Mouse (Mus musculus) cerebellum, adult 11-12 months (tissue): ENCODE measurements around the gene Efnb1.

Source experiments
- DNase-seq: peaks from one replicate; pipeline ENCODE4 v3.0.0; 2022

Efnb1 gene

DNA sequence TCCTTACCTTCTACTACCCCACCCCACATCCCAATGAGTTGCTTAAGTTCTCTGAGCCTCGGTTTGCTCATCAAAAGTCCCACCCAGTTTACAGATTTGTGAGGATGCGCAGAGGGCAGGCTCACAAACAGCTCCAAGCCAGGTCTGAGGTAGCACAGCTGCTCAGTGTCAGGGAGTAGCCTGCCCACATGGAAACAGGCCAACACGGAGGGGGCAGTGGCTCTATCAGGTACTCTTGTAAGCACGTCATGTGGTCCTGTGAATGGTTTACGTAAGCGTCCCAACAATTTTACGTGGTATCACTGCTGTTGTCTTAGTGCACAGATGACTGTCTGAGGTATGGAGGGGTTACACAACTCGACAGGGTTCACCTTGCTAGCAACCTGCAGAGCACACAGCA, 23.1 kb downstream of the Efnb1 start:
- no peak for DNase-seq

DNA sequence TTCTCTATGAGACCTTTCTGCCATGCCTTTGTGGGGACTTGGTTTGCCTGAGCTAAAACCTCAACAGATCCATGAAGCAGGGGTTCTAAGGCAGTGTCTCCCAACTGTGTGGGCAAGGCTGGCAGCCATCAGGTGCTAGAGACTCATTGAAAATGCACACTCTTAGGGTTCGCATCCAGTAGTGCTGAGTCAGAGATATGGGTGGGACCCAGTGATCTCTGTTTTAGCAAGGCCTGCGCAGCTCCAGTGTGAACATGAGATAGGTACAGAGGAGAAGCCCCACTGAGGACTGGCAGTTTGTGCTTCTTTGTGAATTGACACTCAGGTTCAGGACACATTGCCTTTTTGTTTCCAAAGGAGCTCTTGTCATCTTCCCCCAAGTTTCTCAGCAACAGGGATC, 28.2 kb downstream of the Efnb1 start:
- DNase-seq: no peak

DNA sequence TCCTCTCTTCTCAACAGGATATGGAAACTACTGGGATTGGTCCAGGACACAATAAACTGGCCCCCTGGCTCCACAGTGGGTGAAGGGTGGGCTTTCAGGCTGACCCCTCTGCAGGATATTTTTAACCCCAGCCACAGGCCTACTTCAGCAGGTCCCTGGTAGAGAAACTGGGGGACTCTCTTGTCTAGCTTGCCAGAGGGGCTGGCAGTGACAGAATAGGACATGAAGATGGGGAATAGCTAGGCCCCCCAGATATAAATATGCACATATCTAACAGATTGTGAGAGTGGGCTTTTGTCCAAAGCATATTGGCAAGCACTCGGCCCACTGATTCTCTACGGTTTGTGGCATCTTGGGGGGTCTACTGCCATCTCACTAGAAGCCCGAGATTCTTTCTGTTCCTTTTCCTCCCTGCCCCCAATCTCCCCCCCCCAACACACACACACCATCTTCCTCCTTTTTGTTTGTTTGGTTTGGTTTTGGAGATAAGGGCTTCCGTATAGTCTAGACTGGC, 29.0 kb downstream of the Efnb1 start:
- DNase-seq: no peak

DNA sequence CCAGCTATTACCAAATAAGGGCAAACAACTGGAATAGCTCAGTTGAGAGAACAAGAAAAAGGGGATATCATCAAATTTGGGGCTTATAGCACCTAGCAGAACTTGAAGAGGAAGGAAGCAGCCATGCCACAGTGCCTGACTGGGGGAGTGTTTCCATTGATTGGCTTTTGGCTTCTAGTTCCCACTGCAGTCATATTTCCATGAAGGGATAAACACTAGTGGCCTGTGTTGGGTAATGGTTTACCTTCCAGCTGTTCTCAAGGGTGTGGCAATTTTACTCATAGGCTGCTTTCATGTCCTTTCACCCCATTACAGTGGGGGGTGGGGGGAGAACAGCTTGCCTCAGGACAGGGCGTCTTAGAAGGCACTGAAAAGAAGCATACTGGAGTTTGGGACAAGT, 31.1 kb downstream of the Efnb1 start:
- DNase-seq: no peak

DNA sequence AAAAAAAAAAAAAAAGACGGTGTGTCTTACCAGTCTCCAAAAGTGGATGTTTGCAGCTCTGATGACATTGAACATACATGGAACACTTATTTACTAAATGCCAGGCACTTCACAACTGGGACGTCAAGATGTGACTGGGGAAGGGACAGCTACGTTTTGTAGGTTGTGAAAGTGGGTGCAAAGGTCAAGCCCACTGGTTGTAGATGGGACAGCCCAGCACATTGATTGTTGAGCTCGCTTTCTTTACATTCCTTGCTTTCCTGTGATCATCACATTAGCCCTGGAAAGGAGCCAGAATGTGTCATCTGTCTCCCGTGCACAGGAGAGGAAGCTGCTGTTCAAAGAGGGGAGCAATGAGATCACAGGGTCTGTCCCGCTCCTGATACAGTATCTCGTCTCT, 31.6 kb downstream of the Efnb1 start:
- DNase-seq: no peak

DNA sequence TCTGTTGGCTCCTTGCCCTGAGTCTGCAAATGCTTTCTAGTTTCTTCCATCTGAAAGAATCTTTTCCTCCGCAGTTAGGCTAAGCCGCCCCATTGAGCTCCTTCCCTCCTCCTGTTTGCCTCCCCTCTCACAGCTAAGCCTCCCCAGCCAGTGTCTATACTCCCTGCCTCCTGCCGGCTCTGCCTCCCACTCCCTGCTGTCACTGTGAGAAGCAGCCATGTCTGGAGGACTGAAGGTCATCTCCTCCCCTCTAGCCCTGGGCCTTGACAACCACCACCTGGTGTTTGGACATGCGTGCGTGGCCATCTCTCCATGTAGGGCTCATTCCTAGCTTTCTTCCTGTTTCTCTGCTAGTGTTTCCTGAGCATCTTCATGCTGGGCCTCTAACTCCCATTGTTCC, 36.4 kb downstream of the Efnb1 start:
- no peak for DNase-seq

DNA sequence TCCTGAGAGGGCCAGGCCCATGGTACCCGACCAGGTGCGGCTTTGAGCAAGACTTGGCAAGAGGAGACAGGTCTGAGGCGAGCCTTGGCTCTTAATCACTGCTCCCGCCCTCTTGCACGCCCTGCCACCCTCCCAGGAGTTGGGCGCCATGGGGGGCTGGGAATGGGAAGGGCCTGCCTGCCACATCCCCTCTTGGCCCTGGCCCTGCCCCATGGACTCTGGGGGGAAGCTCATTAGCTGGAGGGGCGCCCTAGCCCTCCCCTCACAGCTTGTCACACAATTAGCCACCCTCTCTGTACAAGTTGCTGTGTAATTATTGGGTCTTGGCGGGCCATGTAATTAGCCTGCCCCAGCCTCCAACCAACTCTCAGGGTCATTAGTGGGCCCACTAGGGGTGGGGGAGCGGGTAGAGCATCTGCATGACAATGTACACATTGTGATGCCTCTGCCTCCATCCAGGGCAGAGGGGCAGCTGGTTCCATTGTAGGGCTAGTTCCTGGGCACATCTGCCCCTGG, 49.2 kb downstream of the Efnb1 start:
- no peak for DNase-seq

DNA sequence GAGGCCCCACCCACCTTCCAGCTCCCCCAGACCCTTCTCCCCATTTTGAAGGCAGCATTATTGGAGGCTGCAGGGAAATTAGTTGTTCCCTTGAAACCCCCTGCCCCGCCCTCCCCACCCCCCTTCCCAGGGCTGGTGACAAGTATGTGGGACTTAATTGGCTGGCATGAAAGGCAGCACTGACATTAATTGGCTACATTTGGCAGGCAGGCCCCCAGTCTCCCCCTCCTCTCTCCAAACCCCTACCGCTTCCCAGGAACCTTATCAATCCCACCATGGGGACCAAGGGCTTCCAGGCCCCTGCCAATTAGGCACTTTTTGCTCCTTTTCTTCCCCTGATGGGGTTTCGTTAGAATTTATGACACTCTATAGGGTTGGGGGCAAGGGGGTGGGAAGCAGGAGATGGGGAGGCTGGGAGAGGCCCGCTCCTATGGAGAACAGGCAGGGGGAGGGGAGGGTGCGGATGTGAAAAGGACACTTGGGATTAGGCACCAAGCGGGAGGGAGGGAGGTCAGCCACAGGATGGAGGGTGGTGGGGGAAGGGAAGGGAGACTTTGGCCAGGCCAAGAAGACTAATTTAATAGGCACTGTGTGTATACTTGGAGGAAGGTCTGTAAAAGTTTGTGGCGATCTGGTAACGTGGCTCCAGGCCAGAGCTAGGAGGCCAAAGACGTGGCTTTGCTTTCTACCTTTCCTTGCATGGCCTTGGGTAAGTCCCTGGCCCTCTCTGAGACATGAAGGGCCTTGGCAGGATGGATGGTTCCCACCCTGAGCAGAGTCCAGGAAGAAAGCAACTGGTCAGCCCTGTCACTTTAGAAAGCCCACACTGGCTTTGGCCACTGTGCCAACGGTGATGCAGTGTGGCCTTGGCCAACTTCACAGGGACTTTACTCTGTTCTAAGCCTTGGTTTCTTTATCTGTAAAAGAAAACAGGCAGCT, 50.8 kb downstream of the Efnb1 start:
- no peak for DNase-seq

DNA sequence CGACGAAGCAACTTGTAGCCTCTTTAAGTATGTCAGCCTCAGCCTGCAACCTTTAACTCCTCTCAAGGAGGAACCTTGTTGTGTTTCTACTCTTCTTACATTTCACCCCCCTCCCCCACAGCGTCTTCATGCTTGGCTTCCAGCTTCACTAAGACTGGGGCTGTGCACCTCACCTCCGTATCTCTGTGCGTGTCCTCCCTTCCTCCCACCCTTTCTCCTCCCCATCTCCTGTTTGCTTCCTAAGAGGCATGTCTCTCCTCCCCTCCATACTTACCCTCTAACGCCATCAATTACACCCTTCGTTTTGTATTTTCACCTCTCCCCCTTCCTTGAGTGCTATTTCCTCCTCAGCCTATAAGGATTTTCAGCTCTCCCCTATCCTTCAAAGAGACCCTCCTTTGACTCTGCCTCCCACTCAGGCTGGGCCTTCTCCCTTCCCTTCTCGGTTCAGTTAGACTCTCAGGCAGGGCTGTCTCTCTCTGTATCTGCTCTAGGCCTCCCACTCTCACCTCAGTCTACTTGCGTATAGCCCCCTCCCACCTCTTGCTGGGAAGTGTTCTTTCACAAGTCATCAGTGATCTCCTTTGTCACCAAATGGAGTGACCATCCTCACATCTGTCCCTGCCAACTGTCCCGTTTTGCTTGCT, 55.6 kb downstream of the Efnb1 start:
- DNase-seq: no peak

DNA sequence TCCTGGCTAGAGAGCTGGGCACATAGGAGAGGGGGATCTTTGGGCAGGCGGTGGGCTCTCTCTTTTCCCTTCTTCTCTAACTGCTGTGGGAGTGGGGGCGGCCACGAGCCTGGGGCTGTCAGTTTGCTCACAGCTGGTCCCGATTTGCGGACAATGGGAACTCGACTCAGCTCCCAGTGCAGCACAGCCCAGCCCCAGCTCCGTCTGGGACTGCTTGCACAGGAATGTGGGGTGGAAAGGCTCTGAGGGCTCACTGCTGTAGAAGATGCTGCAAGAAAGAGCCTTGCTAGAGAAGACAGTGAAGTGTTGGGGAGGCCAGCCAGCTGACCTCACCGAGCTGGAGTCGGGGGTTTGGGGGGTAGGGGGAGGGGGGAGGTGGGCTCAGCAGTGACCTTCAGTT, 61.0 kb downstream of the Efnb1 start:
- no peak for DNase-seq

DNA sequence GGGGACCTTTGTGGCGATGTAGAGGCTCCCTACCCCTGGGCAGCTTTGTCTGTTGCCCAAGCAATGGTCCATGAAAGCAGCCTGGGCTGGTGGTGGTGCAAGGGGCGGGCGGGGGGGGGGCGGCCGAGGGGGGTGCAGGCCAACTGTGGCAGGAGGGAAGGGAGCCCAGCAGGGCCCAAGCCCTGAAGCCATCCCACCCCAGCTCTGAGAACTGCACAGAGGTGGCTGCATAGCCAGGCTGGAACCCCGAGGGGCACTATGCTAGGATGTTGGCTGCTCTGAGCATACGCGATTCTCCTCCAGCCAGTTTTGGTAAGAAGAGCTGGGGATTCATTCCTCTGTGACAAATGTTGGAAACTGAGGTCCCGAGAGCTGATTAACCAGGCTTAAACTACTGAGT, 62.6 kb downstream of the Efnb1 start:
- no peak for DNase-seq
